Mouse (Mus musculus): ENCODE results near the gene Gm5148.
A peak's percentile ranks its signal among the peaks of the same experiment; 100 is the strongest.

Gene Gm5148

GRCm38 (mm10) chr3:37738171-37738950 lies 14.1 kb upstream of the Gm5148 start:
- DNase-seq (ENCODE audit: extremely low read depth, low read depth), result no peak

- DNase-seq (ENCODE audit: extremely low read depth, low read depth), result peak; percentile 69
Observed at GRCm38 (mm10) chr3:37737407-37737806, 13.1 kb upstream of the Gm5148 start.

- DNase-seq (ENCODE audit: extremely low read depth, low read depth), result no peak
Observed at GRCm38 (mm10) chr3:37735166-37735565, 10.9 kb upstream of the Gm5148 start.

DNA sequence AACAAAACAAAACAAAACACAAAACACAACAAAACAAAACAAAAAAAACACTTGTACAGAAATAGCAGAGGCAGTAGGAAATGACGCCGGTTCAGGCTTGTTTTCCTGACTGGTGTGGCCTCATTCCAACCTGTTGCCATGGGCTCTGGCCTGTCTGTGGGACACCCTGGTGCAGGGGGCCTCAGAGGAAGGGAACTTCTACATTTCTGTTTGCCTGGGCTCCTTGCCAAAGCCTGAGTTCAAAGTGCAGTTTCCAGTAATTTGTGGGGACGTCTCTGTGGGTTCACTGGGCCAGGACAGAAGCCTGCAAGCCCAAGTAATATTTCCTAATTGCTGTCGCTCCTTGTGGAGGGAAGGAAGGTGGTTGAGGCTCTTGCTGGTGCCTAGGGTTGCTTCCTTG lies 4.9 kb upstream of the Gm5148 start:
- peak; percentile 80 for DNase-seq (ENCODE audit: extremely low read depth, low read depth)

GRCm38 (mm10) chr3:37728112-37729100 lies 4.1 kb upstream of the Gm5148 start:
- DNase-seq (ENCODE audit: extremely low read depth, low read depth), result peak; percentile 79

- no peak for DNase-seq (ENCODE audit: extremely low read depth, low read depth)
Observed at GRCm38 (mm10) chr3:37727392-37727791, 3.1 kb upstream of the Gm5148 start.

DNA sequence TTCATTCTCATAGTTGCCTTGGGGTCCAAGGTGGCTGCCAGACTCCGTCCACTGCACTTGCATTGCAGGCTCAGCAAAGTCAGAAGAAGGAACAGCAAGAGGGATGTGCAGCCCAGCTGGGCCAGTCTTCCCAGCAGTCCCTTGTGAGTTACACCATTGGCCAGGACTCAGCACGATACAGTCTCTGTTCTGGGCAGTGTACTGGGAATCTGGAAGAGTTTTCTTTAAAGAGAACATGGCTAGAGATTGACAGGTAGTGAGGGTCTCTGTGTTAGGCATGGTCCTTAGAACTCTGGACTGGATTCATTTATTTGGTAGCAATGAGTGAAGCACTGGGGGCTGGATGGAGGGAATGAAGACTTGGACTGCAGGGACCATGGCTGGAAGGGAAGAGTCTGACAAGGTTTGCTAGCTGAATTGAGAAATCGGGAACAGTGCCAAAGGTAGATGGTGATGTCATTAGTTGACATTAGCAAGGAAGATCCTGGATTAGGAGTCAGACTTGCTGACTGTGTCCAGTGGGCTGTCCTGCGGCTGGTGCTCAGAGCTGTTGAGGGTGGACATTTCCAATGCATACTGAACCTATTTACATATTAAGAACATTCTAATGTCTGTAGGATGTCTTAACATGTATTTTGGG lies 2.3 kb upstream of the Gm5148 start:
- DNase-seq (ENCODE audit: extremely low read depth, low read depth), result no peak

DNA sequence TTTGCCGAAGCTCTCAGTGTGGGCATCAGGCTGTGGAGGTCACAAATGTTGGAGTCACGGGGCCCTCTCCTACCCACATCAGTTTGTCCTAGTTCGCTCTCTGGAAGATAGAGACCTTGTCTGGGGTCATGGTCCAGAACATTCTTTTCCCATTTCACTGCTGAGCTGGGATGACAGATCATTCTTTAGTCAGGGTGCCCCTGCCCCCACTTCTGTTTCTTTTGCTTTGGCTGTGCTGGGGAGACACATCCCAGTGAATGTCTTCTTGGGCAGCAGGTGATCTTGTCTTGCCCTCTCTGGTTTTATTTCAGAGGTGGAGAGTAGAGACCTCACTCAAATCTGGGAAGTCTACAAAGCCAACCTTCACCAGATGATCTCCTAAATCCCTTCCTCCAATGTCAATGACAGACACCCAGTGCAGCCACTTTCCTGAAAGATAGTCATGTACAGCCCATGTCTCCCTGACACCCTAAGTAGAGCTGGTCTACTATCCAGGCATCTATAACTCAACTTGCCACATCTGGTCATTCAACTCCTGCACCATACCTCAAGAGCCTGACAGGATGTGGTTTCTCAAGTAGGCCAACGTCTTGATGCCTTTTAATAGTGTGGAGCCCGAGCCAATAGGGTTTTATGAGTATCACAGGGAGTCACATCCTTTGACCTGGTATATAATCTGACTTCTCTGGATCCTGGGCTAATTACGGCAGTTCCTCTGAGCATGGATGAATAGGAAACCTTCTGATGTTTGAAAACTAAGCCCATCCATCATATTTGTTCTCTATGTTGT lies 851 bp upstream of the Gm5148 start:
- DNase-seq (ENCODE audit: extremely low read depth, low read depth), result no peak

DNA sequence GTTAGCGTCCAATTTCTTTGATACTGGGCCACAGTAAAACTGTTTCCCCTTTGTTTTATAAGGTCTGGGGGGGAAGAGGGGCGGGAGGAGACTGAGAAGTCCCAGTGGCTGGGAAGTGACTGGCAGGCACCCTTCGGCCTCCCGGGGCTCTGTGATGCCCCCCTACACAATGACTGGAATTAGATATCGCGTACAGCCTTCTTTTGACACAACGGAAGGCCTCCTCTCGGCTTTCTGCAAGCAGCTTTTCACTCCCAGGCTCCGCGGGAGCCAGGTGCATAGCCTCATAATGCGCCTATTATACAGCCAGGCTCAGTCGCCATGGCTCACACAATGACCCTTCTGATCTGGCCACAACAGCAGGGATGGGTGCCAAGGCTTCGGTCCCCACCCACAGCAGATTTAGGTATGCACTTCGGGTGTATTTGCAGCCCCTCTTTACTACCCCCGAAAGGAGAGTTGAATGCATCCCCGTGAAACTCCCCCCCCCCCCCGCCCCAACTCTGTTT lies 574 bp downstream of the Gm5148 start:
- no peak for DNase-seq (ENCODE audit: extremely low read depth, low read depth)

DNA sequence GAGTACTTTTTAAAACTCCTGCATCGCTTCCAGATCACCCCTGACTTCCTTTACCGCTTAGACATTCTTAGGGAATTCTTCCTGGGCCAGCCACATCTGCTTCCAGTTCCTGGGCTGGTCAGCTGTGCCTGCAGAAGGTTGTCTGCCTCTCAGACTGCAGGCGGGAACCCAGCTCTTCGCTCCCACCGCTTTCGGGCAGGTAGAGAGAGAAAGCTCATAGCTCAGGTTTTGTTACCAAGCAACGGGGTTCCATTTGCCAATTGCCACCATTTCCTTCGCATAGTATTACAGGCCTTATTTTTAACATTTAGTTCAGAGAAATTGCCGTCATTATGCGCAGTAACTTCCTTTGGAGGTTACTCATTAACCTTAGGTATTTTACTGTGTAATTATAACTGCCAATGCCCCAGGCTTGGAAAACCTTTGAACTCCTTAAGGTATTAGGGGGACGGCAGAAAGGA lies 1.2 kb downstream of the Gm5148 start:
- no peak for DNase-seq (ENCODE audit: extremely low read depth, low read depth)

DNA sequence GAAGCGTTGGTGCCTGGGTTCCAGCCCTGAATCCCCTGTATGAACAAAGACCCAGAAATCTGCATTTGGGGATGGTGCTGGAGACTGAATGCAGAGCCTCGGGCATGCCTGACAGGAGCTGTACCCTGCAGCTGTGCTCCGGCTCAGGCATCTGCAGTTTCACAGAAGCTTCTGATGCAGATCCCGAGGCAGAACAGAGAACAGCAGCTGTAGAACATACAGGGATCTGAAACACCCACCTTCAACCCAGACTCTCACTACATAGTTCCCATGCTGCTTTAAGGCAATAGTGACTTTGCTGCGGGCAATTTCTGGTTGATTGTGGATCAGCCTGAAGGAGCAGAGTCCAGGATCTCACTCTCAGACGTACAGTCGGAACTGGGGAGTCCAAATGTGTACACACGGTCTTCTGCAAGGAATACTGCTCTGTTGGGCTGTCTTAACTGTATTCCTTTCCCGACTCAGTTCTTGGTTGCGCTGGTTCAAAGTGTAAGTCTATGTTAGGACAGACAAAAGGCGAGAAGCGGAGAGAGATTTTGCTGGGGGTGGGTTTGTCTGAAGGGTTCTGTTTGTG lies 1.7 kb downstream of the Gm5148 start:
- no peak for DNase-seq (ENCODE audit: extremely low read depth, low read depth)

- DNase-seq (ENCODE audit: extremely low read depth, low read depth), result no peak
Observed at GRCm38 (mm10) chr3:37716992-37717391, 7.3 kb downstream of the Gm5148 start.

DNA sequence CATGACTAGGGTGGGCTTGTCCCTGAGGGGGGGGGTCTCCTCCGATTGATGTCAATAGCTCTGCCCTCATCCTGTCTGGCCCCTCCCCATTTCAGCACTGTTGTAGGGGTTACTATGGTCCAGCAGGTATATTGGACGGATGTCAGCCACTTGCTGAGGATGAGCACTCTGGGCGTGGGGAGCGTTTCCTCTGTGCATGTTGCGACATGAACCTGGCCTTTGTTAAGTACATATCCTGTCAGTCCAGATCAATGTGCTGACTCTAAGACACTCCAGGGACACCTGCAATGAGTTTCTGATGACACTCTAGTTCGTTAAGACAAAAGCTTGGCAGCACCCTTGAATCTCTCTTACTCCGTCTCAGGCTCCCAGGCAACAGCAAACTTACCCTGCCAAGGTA lies 8.6 kb downstream of the Gm5148 start:
- no peak for DNase-seq (ENCODE audit: extremely low read depth, low read depth)

GRCm38 (mm10) chr3:37712501-37712900 lies 11.8 kb downstream of the Gm5148 start:
- DNase-seq (ENCODE audit: extremely low read depth, low read depth), result no peak

DNA sequence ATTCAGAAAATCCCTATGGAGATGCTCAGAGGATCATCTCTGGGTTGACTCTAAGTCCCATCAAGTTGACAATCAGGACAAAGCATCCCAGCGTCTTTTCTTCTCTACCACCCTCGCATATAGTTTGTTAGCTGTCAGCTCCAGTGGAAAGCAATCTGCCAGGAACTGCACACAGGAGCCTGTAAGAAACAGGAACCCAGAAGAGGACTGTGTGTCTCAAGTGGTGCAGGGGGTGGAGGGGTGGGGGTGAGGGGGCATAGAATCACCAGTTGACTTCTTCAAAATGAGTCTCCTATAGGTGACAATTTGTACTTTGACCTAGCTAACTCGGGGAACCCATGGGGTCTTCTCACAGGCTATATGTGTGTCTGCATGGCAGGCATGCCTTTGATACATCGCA lies 12.7 kb downstream of the Gm5148 start:
- DNase-seq (ENCODE audit: extremely low read depth, low read depth), result no peak

- no peak for DNase-seq (ENCODE audit: extremely low read depth, low read depth)
Observed at GRCm38 (mm10) chr3:37707801-37708200, 16.5 kb downstream of the Gm5148 start.

DNA sequence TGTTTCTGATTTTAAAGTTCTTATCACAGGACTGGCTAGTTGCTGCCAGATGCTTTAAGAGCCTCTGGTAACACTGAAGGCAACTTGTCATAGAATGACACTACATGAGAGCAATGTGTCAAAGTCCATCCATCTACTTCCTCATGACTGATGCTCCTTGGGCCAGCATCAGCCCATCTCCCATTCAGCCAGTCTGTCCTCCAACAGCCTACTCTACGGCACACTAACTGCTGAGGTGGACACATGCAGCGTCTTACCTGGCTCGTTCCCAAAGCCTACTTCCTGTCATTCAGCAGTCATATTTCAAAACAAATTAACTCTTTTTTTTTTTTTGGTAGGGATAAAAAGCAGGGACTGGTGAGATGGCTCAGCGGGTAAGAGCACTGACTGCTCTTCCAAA lies 17.9 kb downstream of the Gm5148 start:
- DNase-seq (ENCODE audit: extremely low read depth, low read depth), result no peak

- no peak for DNase-seq (ENCODE audit: extremely low read depth, low read depth)
Observed at GRCm38 (mm10) chr3:37705436-37705835, 18.9 kb downstream of the Gm5148 start.

DNA sequence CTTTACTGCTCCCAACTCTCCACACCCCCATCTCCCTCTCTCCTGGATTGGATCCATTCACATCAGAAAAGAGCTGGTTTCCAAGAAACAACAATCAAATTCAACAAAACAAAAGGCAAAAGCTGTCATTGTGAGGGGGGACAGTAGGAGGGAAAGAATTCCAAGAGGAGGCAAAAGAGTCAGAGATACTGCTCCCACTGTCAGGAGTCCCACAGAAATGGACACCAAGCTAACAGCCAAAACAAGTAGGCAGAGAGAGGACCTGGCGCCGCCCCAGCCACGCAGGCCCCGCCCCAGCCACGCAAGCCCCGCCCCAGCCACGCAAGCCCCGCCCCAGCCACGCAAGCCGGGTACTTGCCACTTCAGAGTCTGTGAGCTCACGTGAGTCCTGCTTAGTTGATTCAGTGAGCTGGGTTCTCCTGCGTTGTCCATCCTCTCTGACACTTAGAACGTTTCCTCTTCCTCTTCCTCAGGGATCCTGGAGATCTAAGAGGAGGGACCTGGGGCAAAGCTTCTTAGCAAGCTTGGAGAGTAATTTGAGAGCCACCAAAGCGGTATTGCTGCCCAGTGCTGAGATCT lies 19.5 kb downstream of the Gm5148 start:
- DNase-seq (ENCODE audit: extremely low read depth, low read depth), result no peak

DNA sequence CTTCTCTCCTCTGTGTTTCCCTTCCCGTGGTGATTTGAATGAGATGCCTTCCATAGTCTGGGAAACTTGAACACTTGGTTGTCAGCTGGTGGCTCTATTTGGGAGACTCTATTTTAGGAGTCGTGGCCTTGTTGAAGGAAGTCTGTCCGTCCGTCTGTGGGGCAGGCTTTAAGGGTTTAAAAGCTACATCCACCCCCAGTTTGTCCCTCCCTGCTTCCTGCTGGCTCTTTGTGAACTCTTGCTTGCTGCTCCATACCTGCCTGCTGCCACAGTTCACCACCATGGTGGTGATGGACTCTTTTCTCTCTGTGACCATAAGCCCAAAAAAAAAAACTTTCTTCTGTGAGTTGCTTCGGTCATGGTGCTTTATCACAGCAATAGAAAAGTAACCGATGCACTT lies 21.2 kb downstream of the Gm5148 start:
- no peak for DNase-seq (ENCODE audit: extremely low read depth, low read depth)

Data from MEL-GATA-1-ER (cell line).